Comparison of ENCODE assay signal across 20 mouse cellular contexts in the genomic region with DNA sequence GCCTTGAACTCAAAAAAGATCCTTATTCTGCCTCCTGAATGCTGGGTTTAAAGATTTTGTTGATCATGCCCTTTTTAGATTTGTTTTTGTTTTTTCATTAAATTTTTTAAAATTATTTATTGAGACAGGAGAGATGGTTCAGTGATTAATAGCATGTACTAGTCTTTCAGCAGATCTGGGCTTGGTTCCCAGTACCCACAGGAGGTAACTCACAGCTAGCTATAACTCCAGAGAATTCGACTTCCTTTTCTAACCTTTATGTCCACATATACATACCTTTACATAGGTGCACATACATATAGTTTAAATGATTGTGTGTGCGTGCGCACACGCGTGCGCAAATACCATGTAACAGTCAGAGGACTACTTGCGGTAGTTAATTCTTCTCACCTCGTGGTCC.
"Had no signal": no experiment of that assay in that cellular context is flagged by ENCODE, and none has a peak within 500 bp of the region (broad histone marks: within the 10 kb centered on the region; RNA-seq: fewer than 3 reads in every experiment).

No protein-coding gene starts in this region.

- H3K27me3 ChIP-seq: kidney, embryonic 15.5 days; limb, embryonic 12.5 days; liver, embryonic 13.5 days; lung, embryonic 15.5 days; megakaryocyte, embryonic 14.5 days; midbrain, embryonic 13.5 days; neural tube, embryonic 15.5 days had no signal

- H3K4me1 ChIP-seq: kidney, embryonic 15.5 days; limb, embryonic 12.5 days; liver, embryonic 13.5 days; lung, embryonic 15.5 days; midbrain, embryonic 13.5 days; neural tube, embryonic 15.5 days had no signal

- H3K4me3 ChIP-seq: kidney, embryonic 15.5 days; limb, embryonic 12.5 days; liver, embryonic 13.5 days; lung, embryonic 15.5 days; megakaryocyte, embryonic 14.5 days; midbrain, embryonic 13.5 days; neural tube, embryonic 15.5 days had no signal

- H3K27ac ChIP-seq: kidney, embryonic 15.5 days; limb, embryonic 12.5 days; liver, embryonic 13.5 days; lung, embryonic 15.5 days; macrophage; midbrain, embryonic 13.5 days; neural tube, embryonic 15.5 days had no signal

- DNase-seq: kidney, adult 2 months; kidney, postnatal 14 days; layer of hippocampus, adult 9-11 months; layer of hippocampus, postnatal 36 days; liver; liver, embryonic 13.5 days; liver, postnatal 0 days; lung, postnatal 14 days; right cerebral cortex, adult 18-20 months; right cerebral cortex, postnatal 4 days; spleen, adult 18-20 months; thymus, adult 18-20 months; thymus, postnatal 25 days had no signal
